8 mouse cellular contexts compared by ENCODE assay signal in genomic region chr3:148336091-148336511, GRCm38 (mm10).
DNase-seq lines count a peak whose midpoint lies in the region; ATAC-seq and TF ChIP-seq lines count a peak whose summit lies in the region.

No protein-coding gene starts in this region.

- peak; percentile 88 for DNase-seq in MEL (ENCODE audit: low read depth, low spot score)
- peak; percentile 66 for DNase-seq in embryo, embryonic 11 days
- peak; percentile 8 for DNase-seq in heart, postnatal 4 days
- DNase-seq in lung, embryonic 14.5 days = peak; percentile 74
- peak; percentile 34 for DNase-seq in yolk sac, embryonic 10.5 days (ENCODE audit: low spot score)
- no peak for DNase-seq in left cerebral cortex, adult 2 months (ENCODE audit: extremely low spot score in 1 of 2, low spot score in 2 of 2)
- no peak for DNase-seq in testis, postnatal 10 days (ENCODE audit: low spot score)

- peak overlapping the region; percentile 47 to 52 for H3K4me3 ChIP-seq in MEL (ENCODE audit: control insufficient read depth in 1 of 2, insufficient read depth in 1 of 2, low read depth in 2 of 2, low read length in 2 of 2)
- no peak overlapping the region for H3K4me3 ChIP-seq in lung, embryonic 14.5 days (ENCODE audit: low read depth, low read length)
- H3K4me3 ChIP-seq in left cerebral cortex, adult 2 months = no peak overlapping the region
- no peak overlapping the region for H3K4me3 ChIP-seq in midbrain, embryonic 15.5 days

- H3K4me2 ChIP-seq in lung, embryonic 14.5 days = peak overlapping the region; percentile 48; the same call in 1 of the 2 replicates
- H3K4me2 ChIP-seq in midbrain, embryonic 15.5 days = no peak overlapping the region

- H3K79me2 ChIP-seq in MEL (ENCODE audit: control insufficient read depth, insufficient read depth, low read length, poor library complexity) = no peaks in the 10 kb centered on the region

- intact Hi-C loops in left cerebral cortex, adult 2 months (cut with DNase I) = no loop called here

- no peaks in the 10 kb centered on the region for H3K9me3 ChIP-seq in MEL (replicated peaks; ENCODE audit: insufficient read depth, low read length)
- H3K9me3 ChIP-seq in lung, embryonic 14.5 days (ENCODE audit: low read depth, low read length) = no peaks in the 10 kb centered on the region
- no peaks in the 10 kb centered on the region for H3K9me3 ChIP-seq in midbrain, embryonic 15.5 days

- no peak; the same call in 1 of the 2 replicates for TF ChIP-seq RAD21 in MEL (IDR thresholded peaks at IDR 0.05; ENCODE audit: low read depth, low read length)

- TF ChIP-seq POLR2A in MEL (IDR thresholded peaks at IDR 0.05; ENCODE audit: control insufficient read depth in 1 of 2, insufficient read depth in 1 of 2, low read depth in 1 of 2, low read length in 2 of 2, poor library complexity in 1 of 2) = no peak

- H3K27me3 ChIP-seq in MEL (ENCODE audit: control insufficient read depth in 1 of 2, insufficient read depth in 2 of 2, low read length in 2 of 2) = no peaks in the 10 kb centered on the region
- no peaks in the 10 kb centered on the region for H3K27me3 ChIP-seq in lung, embryonic 14.5 days (ENCODE audit: insufficient read depth, low read length)
- H3K27me3 ChIP-seq in midbrain, embryonic 15.5 days (replicated peaks) = no peaks in the 10 kb centered on the region

- H3K27ac ChIP-seq in MEL (ENCODE audit: control insufficient read depth, low read depth, low read length) = peak overlapping the region; percentile 22
- no peak overlapping the region for H3K27ac ChIP-seq in lung, embryonic 14.5 days (ENCODE audit: low read depth)
- H3K27ac ChIP-seq in left cerebral cortex, adult 2 months = no peak overlapping the region
- no peak overlapping the region for H3K27ac ChIP-seq in midbrain, embryonic 15.5 days

- 6% methylated on average over 15 of the region's 15 CpGs for WGBS in lung, embryonic 14.5 days
- 67% methylated on average over 15 of the region's 15 CpGs for WGBS in midbrain, embryonic 15.5 days

- peak overlapping the region; percentile 63 for H3K9ac ChIP-seq in MEL (ENCODE audit: control insufficient read depth, low read depth, low read length, poor library complexity, severe bottlenecking)
- H3K9ac ChIP-seq in lung, embryonic 14.5 days = no peak overlapping the region
- H3K9ac ChIP-seq in midbrain, embryonic 15.5 days = no peak overlapping the region

- peak; percentile 62; the same call in 1 of the 2 replicates for ATAC-seq in lung, embryonic 14.5 days (ENCODE audit: insufficient read depth)
- no peak for ATAC-seq in midbrain, embryonic 15.5 days (replicated peaks)

- TF ChIP-seq EP300 in MEL (IDR thresholded peaks at IDR 0.05; ENCODE audit: low read depth in 1 of 2, low read length in 2 of 2) = no peak

- TF ChIP-seq CTCF in MEL (IDR thresholded peaks at IDR 0.05 in 2 of 3, conservative IDR thresholded peaks at IDR 0.05 in 1 of 3; ENCODE audit: control insufficient read depth in 1 of 3, insufficient read depth in 1 of 3, low read depth in 2 of 3, low read length in 3 of 3, poor library complexity in 1 of 3, severe bottlenecking in 1 of 3) = no peak
- TF ChIP-seq CTCF in lung, embryonic 14.5 days (IDR thresholded peaks at IDR 0.05; ENCODE audit: low read depth) = no peak
- TF ChIP-seq CTCF in left cerebral cortex, adult 2 months (IDR thresholded peaks at IDR 0.05) = no peak

- peaks cover 0 to 3% of the 10 kb centered on the region in 2 experiments; a peak in 2 of 4 replicates for H3K36me3 ChIP-seq in MEL (ENCODE audit: control insufficient read depth in 1 of 2, insufficient read depth in 2 of 2, low read length in 2 of 2)
- H3K36me3 ChIP-seq in lung, embryonic 14.5 days (ENCODE audit: insufficient read depth) = no peaks in the 10 kb centered on the region
- no peaks in the 10 kb centered on the region for H3K36me3 ChIP-seq in midbrain, embryonic 15.5 days (replicated peaks)

- H3K4me1 ChIP-seq in MEL (ENCODE audit: control insufficient read depth in 1 of 2, insufficient read depth in 2 of 2, low read length in 2 of 2) = peaks cover 3 to 6% of the 10 kb centered on the region in 2 experiments
- peaks cover 3% of the 10 kb centered on the region; the same call in 1 of the 2 replicates for H3K4me1 ChIP-seq in lung, embryonic 14.5 days (ENCODE audit: insufficient read depth)
- no peaks in the 10 kb centered on the region for H3K4me1 ChIP-seq in midbrain, embryonic 15.5 days

TF ChIP-seq in MEL, 35 proteins besides CTCF, POLR2A, EP300 and RAD21:
- TF ChIP-seq ETS1 (IDR thresholded peaks at IDR 0.05; ENCODE audit: low read depth, low read length) (peak; percentile 40; the same call in 1 of the 2 replicates), BHLHE40 (IDR thresholded peaks at IDR 0.05; ENCODE audit: borderline replicate concordance, low read depth, low read length) (peak; percentile 14; the same call in 1 of the 2 replicates), JUND (IDR thresholded peaks at IDR 0.05; ENCODE audit: low read depth, low read length) (peak; percentile 90), TCF12 (IDR thresholded peaks at IDR 0.05; ENCODE audit: low read depth, low read length) (no peak), MYB (IDR thresholded peaks at IDR 0.05; ENCODE audit: low read depth, low read length) (no peak), MAZ (IDR thresholded peaks at IDR 0.05; ENCODE audit: low read depth, low read length) (no peak), E2F4 (IDR thresholded peaks at IDR 0.05; ENCODE audit: borderline replicate concordance, low read depth, low read length) (no peak), NELFE (IDR thresholded peaks at IDR 0.05; ENCODE audit: low read depth, low read length) (peak; percentile 22), ZC3H11A (IDR thresholded peaks at IDR 0.05; ENCODE audit: low read depth, low read length) (no peak), NRF1 (IDR thresholded peaks at IDR 0.05; ENCODE audit: insufficient read depth, low read depth, low read length, poor library complexity, severe bottlenecking) (no peak), MAX (IDR thresholded peaks at IDR 0.05; ENCODE audit: low read length) (peak; percentile 50; the same call in 1 of the 2 replicates), TBP (IDR thresholded peaks at IDR 0.05; ENCODE audit: low read depth, low read length) (no peak), ZKSCAN1 (IDR thresholded peaks at IDR 0.05; ENCODE audit: low read depth, low read length) (no peak), POLR2AphosphoS5 (IDR thresholded peaks at IDR 0.05; ENCODE audit: borderline replicate concordance, low read depth, low read length) (no peak), CHD2 (IDR thresholded peaks at IDR 0.05; ENCODE audit: low read length) (no peak), GABPA (IDR thresholded peaks at IDR 0.05; ENCODE audit: low read depth, low read length) (no peak), MYC (IDR thresholded peaks at IDR 0.05; ENCODE audit: low read depth, low read length) (peak; percentile 45; the same call in 1 of the 2 replicates), MEF2A (IDR thresholded peaks at IDR 0.05; ENCODE audit: extremely low read depth, insufficient replicate concordance, low read depth, low read length, poor library complexity, severe bottlenecking) (no peak), MXI1 (IDR thresholded peaks at IDR 0.05; ENCODE audit: low read depth, low read length) (no peak), HCFC1 (IDR thresholded peaks at IDR 0.05; ENCODE audit: low read depth, low read length) (no peak), ZMIZ1 (IDR thresholded peaks at IDR 0.05; ENCODE audit: low read depth, low read length) (no peak), USF1 (IDR thresholded peaks at IDR 0.05; ENCODE audit: low read depth, low read length) (no peak), GATA1 (IDR thresholded peaks at IDR 0.05; ENCODE audit: low read depth, low read length) (no peak)
TF ChIP-seq in MEL: peak in this region for 6.

Comparison
In these comparisons a context has a peak if more than half of its experiments do, and no peak if none do; other contexts are left out.
1. DNase-seq: peak in MEL (single experiment), embryo, embryonic 11 days (single experiment), heart, postnatal 4 days (single experiment), lung, embryonic 14.5 days (single experiment) and yolk sac, embryonic 10.5 days (single experiment); none in left cerebral cortex, adult 2 months (0 of 2) and testis, postnatal 10 days (single experiment).
2. H3K4me3 ChIP-seq: peak in MEL (2 of 2); none in lung, embryonic 14.5 days (single experiment), left cerebral cortex, adult 2 months (single experiment) and midbrain, embryonic 15.5 days (single experiment).